Mouse (Mus musculus) heart, adult 2 months (tissue): ENCODE data around the gene Galns.

Source experiments
- CTCF ChIP-seq: fragments of 200-600 bp; IDR thresholded peaks from 2 replicates; pipeline ENCODE4 v1.8.1; 2022; ENCODE audit warnings: antibody characterized with exemption, mild to moderate bottlenecking, moderate library complexity
- EP300 ChIP-seq: fragments of 200-500 bp; IDR thresholded peaks from 2 replicates; pipeline ENCODE4 v1.6.1; 2011; ENCODE audit warnings: low read depth, low read length, control low read depth; ENCODE audit not compliant: insufficient read depth
- POLR2A ChIP-seq: fragments of 200-500 bp; IDR thresholded peaks from 2 replicates; pipeline ENCODE4 v1.6.1; 2011; ENCODE audit warnings: mild to moderate bottlenecking, low read depth, low read length, control low read depth; ENCODE audit not compliant: insufficient read depth

DNA sequence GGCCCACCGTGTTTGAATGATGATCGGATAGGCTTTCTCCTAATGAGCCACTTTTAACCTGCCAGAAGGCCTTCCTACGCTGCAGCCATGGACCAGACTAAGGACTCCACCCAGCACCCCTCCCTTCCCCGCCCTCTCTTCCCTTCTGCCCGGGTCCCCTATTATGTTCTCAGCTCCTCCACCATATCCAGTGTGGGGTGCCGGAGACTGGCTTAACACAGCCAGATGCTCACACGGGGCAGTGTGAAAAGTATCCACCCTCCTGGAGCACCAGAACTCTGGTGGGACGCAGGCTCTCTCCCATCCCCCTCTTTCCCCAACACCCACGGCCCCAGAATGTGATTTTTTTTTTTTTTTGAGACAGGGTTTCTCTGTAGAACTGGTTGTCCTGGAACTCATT lies 37.7 kb downstream of the Galns start:
- TF ChIP-seq CTCF, result no peak
- no peak for TF ChIP-seq POLR2A
- no peak for TF ChIP-seq EP300
